Mouse (Mus musculus) lung, embryonic 15.5 days (tissue): ENCODE results near the gene BC107364. TPM values are rescaled to one million over a fixed set of nuclear protein-coding genes. Genes with fewer than 3 reads are reported as not detected.
"Not testable (repeated sequence)": the region's sequence is repeated elsewhere in the genome, so short reads cannot be mapped to it uniquely, and the experiment has no call there.

Experiments
- ATAC-seq: fragments of 200-750 bp; cut with Nextera tagmentation; 2 replicates; pipeline ENCODE4 v1.8.0; 2017; ENCODE audit warnings: moderate number of reproducible peaks, borderline replicate concordance; ENCODE audit not compliant: low FRiP score, low TSS enrichment; ENCODE audit errors: extremely low read depth
- H3K27ac ChIP-seq: fragments of 300-500 bp; sonication (generic); 2 replicates; pipeline ENCODE4 v1.5.1; 2015; ENCODE audit warnings: moderate library complexity, mild to moderate bottlenecking, inconsistent platforms
- H3K27me3 ChIP-seq: fragments of 300-500 bp; sonication (generic); 2 replicates; pipeline ENCODE4 v1.6.1; 2015; ENCODE audit warnings: inconsistent platforms
- H3K36me3 ChIP-seq: fragments of 300-500 bp; sonication (generic); 2 replicates; pipeline ENCODE4 v1.6.1; 2015; ENCODE audit warnings: inconsistent platforms
- H3K4me1 ChIP-seq: fragments of 300-500 bp; sonication (generic); 2 replicates; pipeline ENCODE4 v1.6.1; 2015; ENCODE audit warnings: inconsistent platforms
- H3K4me2 ChIP-seq: fragments of 300-500 bp; sonication (generic); 2 replicates; pipeline ENCODE4 v1.6.1; 2015; ENCODE audit warnings: inconsistent platforms, mild to moderate bottlenecking, moderate library complexity
- H3K4me3 ChIP-seq: fragments of 300-500 bp; sonication (generic); 2 replicates; pipeline ENCODE4 v1.5.1; 2015; ENCODE audit warnings: mild to moderate bottlenecking, inconsistent platforms
- H3K9ac ChIP-seq: fragments of 300-500 bp; sonication (generic); 2 replicates; pipeline ENCODE4 v1.6.1; 2015; ENCODE audit warnings: inconsistent platforms
- H3K9me3 ChIP-seq: fragments of 300-500 bp; sonication (generic); 2 replicates; pipeline ENCODE4 v1.6.1; 2016; ENCODE audit warnings: inconsistent platforms
- WGBS: fragments of 180-500 bp; shearing (Covaris S2); methylation state at CpG from one replicate; pipeline ENCODE4 v1.1.7; 2015; 5-methylcytosine and 5-hydroxymethylcytosine counted together
- polyA plus RNA-seq: library from polyadenylated mRNA; unstranded; fragments of >200 nt; fragmentation: Nextera tagmentation; extraction: Ambion mirVana; gene quantifications from 2 replicates; pipeline ENCODE4 v1.2.1, GENCODE M21; 2015

Gene BC107364
- polyA plus RNA-seq, 1 experiment from 2014 or later = 0.14 TPM

DNA sequence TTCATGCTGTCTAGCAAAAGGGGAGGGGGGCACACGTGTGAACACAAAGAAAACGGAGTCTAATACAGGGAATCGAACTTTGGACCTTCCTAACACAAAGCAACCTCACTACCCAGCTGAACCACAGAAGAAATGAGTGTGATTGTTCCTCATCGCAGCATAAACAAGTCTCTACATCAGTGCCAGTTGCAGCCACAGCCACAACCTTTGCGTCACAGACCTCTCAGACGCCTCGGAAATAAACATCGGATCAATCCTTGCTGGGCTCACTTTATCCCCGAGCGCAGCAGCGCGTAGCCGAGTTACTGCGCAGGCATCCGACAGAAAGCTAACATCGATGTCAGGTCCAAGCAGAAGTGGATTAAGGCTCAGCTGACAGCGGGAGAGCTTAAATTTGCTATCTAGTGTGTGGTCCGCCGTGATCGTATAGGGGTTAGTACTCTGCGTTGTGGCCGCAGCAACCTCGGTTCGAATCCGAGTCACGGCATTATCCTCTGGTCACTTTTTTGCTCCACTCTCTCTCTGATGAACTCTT is 16.5 kb downstream of the BC107364 start:
- H3K9ac ChIP-seq = no peak overlapping the region
- under 1% methylated on average over 26 of the region's 26 CpGs for WGBS

DNA sequence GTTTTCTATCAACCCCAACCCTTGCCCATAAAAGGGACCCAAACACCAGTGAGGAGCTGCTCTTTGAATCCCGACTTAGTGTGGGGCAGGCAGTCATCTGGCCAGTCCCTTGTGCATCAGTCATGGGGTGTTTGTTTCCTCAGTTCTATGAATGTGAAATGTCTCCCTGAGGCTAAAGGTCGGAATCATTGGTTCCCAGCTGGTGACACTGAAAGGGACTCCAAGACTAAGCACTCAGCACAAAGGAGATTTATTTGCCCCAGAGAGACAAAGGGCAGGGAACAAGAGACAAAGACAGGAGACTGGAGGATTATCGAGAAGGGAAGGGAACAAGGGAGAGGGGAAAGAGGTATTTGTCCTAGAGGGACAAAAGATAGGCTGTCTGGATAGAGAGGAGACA is 19.9 kb downstream of the BC107364 start:
- Histone ChIP-seq H3K9me3 (no peaks in the 10 kb centered on the region), H3K4me1 (peaks cover 6% of the 10 kb centered on the region; the same call in 1 of the 2 replicates), H3K36me3 (no peaks in the 10 kb centered on the region), H3K27ac (no peak overlapping the region), H3K4me3 (no peak overlapping the region), H3K9ac (no peak overlapping the region), H3K27me3 (peaks cover 62% of the 10 kb centered on the region), H3K4me2 (no peak overlapping the region)
- no peak for ATAC-seq
- 42% methylated on average over 3 of the region's 3 CpGs for WGBS

More for the DNA sequence above, 16.5 kb downstream of the BC107364 start:
- Histone ChIP-seq H3K9me3 (no peaks in the 10 kb centered on the region), H3K27me3 (peaks cover 78% of the 10 kb centered on the region), H3K27ac (no peak overlapping the region), H3K4me1 (peaks cover 6% of the 10 kb centered on the region; the same call in 1 of the 2 replicates), H3K36me3 (no peaks in the 10 kb centered on the region), H3K4me2 (peak overlapping the region; percentile 38), H3K4me3 (peak overlapping the region; percentile 20)
- ATAC-seq = no peak

DNA sequence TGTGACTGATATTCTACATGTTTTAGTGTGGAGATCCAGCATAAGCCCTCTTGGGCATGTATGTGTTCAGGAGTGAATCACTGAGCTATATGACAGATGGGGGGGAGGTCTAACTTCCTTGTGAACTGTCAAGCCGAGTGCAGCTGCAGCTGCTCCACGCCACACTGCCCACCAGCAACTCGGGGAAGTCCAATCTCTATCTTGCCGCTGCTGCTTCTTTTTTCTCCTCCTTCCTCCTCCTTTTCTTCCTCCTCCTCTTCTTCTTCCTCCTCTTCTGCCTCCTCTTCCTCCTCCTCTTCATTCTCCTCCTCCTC is 22.3 kb downstream of the BC107364 start:
- no peaks in the 10 kb centered on the region for H3K9me3 ChIP-seq
- 59% methylated on average over 4 of the region's 4 CpGs for WGBS
- ATAC-seq = no peak

DNA sequence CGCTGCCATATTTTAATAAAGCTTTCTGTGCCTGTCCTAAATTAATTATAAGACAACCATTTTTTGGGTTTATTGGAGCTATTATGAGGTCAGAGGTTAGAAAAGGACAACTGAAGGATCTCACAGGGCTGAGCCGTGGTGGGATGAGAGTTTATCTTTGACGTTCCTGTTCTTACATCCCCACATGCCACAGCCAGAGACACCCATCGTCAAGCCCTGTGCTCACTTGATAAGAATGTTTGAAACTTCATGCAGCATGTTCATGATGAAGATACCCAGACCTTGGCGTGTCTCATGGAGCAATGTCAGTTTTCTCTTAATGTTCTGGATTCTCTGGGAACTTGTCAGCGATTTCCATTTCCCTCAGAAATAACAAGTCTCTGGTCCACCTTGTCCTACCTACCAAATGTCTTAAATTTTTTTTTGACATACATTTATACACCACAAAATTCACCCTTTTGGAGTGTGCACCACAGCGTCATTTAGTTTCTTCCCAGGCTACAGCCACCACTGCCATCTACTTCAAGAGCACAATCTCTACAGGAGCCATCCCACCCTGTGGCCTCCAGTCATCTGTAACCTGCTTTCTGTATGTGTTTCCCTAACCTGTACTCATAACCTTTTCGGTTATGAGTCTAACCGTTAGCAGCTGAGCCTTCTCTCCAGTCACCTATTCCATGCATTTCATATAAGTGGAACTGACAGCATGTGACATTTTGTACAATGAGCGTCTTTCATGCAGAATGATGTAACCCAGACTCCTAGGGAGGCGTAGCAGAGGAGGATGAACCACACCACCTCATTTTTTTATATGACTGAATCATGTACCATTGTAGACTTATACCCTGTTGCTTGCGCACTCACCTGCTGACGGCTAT is 22.9 kb downstream of the BC107364 start:
- Histone ChIP-seq H3K27ac (no peak overlapping the region), H3K27me3 (peaks cover 33% of the 10 kb centered on the region), H3K9ac (no peak overlapping the region), H3K36me3 (no peaks in the 10 kb centered on the region), H3K4me2 (no peak overlapping the region), H3K9me3 (no peaks in the 10 kb centered on the region), H3K4me1 (no peaks in the 10 kb centered on the region), H3K4me3 (no peak overlapping the region)
- 79% methylated on average over 13 of the region's 13 CpGs for WGBS
- ATAC-seq = no peak

More for the DNA sequence above, 22.3 kb downstream of the BC107364 start:
- Histone ChIP-seq H3K4me1 (no peaks in the 10 kb centered on the region), H3K27ac (no peak overlapping the region), H3K4me3 (no peak overlapping the region), H3K36me3 (no peaks in the 10 kb centered on the region), H3K27me3 (peaks cover 38% of the 10 kb centered on the region), H3K9ac (no peak overlapping the region), H3K4me2 (no peak overlapping the region)

DNA sequence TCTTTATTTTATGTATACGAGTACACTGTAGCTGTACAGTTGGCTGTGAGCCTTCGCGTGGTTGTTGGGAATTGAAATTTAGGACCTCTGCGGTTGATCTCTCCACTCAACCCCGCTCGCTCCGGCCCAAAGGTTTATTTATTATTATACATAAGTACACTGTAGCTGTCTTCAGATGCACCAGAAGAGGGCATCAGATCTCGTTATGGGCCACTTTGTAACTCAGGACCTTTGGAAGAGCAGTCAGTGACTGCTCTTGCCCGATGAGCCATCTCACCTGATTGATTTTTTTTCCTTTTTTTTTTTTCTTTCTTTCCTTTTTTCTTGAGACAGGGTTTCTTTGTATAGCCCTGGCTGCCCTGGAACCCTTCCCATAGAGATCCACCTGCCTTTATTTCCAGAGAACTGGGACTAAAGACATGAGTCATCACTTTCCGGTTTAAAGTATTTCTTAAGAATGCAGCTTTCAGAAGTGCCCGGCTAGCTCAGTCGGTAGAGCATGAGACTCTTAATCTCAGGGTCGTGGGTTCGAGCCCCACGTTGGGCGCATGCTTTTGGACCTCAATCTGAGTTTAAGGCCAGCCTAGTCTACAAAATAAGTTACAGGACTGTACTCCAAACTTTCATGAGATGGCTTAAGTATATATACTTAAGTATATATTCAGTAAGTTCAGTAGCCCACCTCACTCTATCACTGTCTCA is 24.2 kb downstream of the BC107364 start:
- no peaks in the 10 kb centered on the region for H3K9me3 ChIP-seq
- no peaks in the 10 kb centered on the region for H3K36me3 ChIP-seq
- no peaks in the 10 kb centered on the region for H3K4me1 ChIP-seq
- no peak overlapping the region for H3K9ac ChIP-seq
- no peak for ATAC-seq
- WGBS = 7% methylated on average over 16 of the region's 16 CpGs
- H3K4me3 ChIP-seq = peak overlapping the region; percentile 16
- H3K27ac ChIP-seq = no peak overlapping the region
- H3K4me2 ChIP-seq = peak overlapping the region; percentile 35
- H3K27me3 ChIP-seq = peaks cover 29% of the 10 kb centered on the region

- ATAC-seq = no peak
- no peak overlapping the region for H3K9ac ChIP-seq
- no peak overlapping the region for H3K27ac ChIP-seq
- H3K4me2 ChIP-seq = peak overlapping the region; percentile 35
- H3K36me3 ChIP-seq = no peaks in the 10 kb centered on the region
- no peaks in the 10 kb centered on the region for H3K9me3 ChIP-seq
- 12% methylated on average over 4 of the region's 4 CpGs for WGBS
- H3K4me3 ChIP-seq = peak overlapping the region; percentile 16
- H3K27me3 ChIP-seq = peaks cover 33% of the 10 kb centered on the region
- H3K4me1 ChIP-seq = no peaks in the 10 kb centered on the region
Measured at GRCm38 (mm10) chr3:96427311-96427710, 24.8 kb downstream of the BC107364 start.

- Histone ChIP-seq H3K4me1 (no peaks in the 10 kb centered on the region), H3K4me3 (no peak overlapping the region), H3K9me3 (no peaks in the 10 kb centered on the region), H3K4me2 (no peak overlapping the region), H3K9ac (no peak overlapping the region), H3K27me3 (peaks cover 38% of the 10 kb centered on the region), H3K27ac (no peak overlapping the region), H3K36me3 (no peaks in the 10 kb centered on the region)
- 81% methylated on average over 4 of the region's 4 CpGs for WGBS
- no peak for ATAC-seq
Measured at GRCm38 (mm10) chr3:96426268-96426667, 25.8 kb downstream of the BC107364 start.

DNA sequence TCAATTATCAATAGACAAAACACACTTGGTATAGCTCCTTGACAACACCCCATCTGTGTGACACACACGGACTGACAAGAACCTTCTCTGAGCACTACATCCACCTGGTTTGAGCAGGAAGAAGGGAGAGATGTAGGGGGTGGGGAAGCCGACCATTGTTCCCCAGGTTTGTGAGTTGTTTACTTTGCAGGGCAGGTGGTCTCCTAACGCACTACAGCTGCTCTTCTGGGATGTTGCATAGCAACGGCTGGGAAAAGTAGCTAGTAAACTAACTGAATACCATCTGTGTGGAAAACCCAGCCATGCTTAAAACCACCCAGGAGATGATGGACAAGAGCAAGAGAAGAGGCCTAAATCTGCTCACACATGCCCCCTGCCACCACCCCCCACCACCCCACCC is 27.7 kb downstream of the BC107364 start:
- H3K4me1 ChIP-seq, ATAC-seq, H3K27ac ChIP-seq, H3K4me3 ChIP-seq, H3K9me3 ChIP-seq, H3K36me3 ChIP-seq, H3K9ac ChIP-seq, H3K4me2 ChIP-seq: not testable (repeated sequence)
- peaks cover 25% of the 10 kb centered on the region; the same call in 1 of the 2 replicates for H3K27me3 ChIP-seq
- 16% methylated on average over 4 of the region's 4 CpGs for WGBS

DNA sequence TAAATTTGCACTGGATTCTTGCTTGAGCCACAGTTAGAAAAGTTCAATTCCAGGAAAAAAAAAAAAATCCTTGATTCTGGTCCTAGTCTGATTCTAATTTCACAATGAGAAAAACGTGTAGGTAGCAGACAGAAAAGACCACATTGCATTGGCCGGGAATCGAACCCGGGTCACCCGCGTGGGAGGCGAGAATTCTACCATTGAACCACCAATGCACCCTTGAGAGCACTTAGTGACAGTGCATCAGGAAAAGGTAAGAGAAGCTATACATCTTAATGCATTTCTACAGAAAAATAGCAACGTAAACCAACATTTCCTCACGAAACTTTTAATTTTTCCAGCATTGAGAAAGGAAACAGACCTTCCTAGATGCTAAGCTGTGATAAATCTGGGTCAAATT is 28.2 kb downstream of the BC107364 start:
- no peaks in the 10 kb centered on the region for H3K36me3 ChIP-seq
- ATAC-seq = no peak
- peaks cover 25% of the 10 kb centered on the region; the same call in 1 of the 2 replicates for H3K27me3 ChIP-seq
- no peaks in the 10 kb centered on the region for H3K4me1 ChIP-seq
- no peak overlapping the region for H3K4me2 ChIP-seq
- WGBS = 18% methylated on average over 9 of the region's 9 CpGs
- H3K27ac ChIP-seq = no peak overlapping the region
- no peak overlapping the region for H3K9ac ChIP-seq
- no peak overlapping the region for H3K4me3 ChIP-seq
- H3K9me3 ChIP-seq = no peaks in the 10 kb centered on the region

DNA sequence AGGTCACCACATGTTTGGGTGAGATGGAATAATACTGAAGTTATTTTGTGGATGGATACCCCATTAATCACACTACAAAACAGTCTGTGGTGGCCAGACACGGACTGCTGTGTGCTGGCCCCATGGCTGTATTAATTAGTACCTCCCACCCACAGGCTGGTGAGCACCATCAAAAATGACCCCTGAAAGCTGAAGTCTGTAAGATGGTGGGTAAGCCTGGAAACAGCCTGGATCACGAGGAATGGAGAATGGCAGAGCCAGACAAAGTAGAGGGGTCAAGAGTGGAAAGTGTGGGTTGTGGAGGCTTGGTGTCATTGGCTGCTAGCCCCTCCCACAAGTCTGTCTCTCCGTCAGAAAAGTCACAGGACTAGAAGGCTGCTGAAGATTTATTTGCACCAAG is 31.3 kb downstream of the BC107364 start:
- H3K9ac ChIP-seq = no peak overlapping the region
- ATAC-seq = no peak
- WGBS = 35% methylated on average over 3 of the region's 3 CpGs
- H3K4me2 ChIP-seq = no peak overlapping the region
- H3K27me3 ChIP-seq = peaks cover 25% of the 10 kb centered on the region; the same call in 1 of the 2 replicates
- no peak overlapping the region for H3K27ac ChIP-seq
- H3K9me3 ChIP-seq = no peaks in the 10 kb centered on the region
- H3K4me3 ChIP-seq = no peak overlapping the region
- no peaks in the 10 kb centered on the region for H3K4me1 ChIP-seq
- no peaks in the 10 kb centered on the region for H3K36me3 ChIP-seq

DNA sequence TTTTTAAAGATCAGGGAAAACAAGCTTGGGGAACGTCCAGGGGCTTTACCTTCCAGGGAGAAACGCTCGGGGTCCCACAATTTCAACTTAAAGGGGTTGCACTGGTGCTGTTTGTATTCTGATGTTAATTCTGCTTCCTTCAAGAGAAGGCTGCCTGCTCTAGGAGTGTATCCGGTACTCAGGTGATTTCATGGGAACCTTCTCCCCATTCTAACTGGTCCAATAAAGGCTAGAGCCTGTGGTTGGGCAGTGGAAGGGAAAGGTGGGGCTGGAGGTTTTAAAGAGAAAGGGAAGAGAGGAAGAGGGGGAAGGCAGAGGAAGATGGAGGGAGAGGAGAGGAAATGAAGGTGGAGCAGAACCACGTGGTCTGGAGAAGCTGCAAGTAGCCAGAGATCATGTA is 33.2 kb downstream of the BC107364 start:
- not testable (repeated sequence) for H3K4me3 ChIP-seq, H3K4me2 ChIP-seq, H3K4me1 ChIP-seq, H3K27ac ChIP-seq, H3K9me3 ChIP-seq, ATAC-seq, H3K36me3 ChIP-seq, H3K9ac ChIP-seq
- 58% methylated on average over 5 of the region's 5 CpGs for WGBS
- H3K27me3 ChIP-seq = peaks cover 24% of the 10 kb centered on the region; the same call in 1 of the 2 replicates
